Mouse (Mus musculus) ES-Bruce4 (cell line): ENCODE data around the gene Arhgap8.

Experiments used
- CTCF ChIP-seq: IDR thresholded peaks from one replicate; pipeline ENCODE4 v1.8.1; 2011; ENCODE audit warnings: low read depth, low read length
- EP300 ChIP-seq: IDR thresholded peaks from 2 replicates; pipeline ENCODE4 v1.6.1; 2011; ENCODE audit warnings: low read depth, low read length; ENCODE audit not compliant: insufficient read depth
- POLR2A ChIP-seq: IDR thresholded peaks from one replicate; pipeline ENCODE4 v1.8.1; 2011; ENCODE audit warnings: low read length; ENCODE audit not compliant: insufficient read depth

DNA sequence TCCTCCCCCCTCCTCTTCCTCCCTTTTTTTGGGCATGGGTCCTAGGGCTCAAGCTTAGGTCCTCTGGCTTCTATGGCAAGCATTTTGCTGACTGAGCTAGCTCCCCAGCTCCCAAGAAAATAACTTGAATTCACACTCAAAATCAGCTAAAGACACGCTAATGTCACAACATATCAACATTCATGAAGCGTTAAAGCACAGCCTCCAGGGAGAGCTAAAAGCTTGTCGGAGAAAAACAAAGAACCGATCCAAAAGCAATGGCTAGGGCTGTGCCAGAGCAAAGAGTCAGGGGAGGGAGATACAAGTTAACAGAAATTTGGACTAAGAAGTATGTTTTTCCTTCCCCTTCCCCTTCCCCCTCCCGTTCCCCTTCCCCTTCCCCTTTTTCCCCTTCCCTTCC lies 58.7 kb downstream of the Arhgap8 start:
- TF ChIP-seq POLR2A (no peak), CTCF (no peak), EP300 (no peak)
